Mouse (Mus musculus) heart, embryonic 10.5 days (tissue): ENCODE data around the gene Il17rc. TPM values are rescaled to one million over a fixed set of nuclear protein-coding genes. Genes with fewer than 3 reads are reported as not detected.

Source experiments
- DNase-seq: peaks from one replicate; pipeline ENCODE4 v3.0.0-alpha.2; 2017; ENCODE audit warnings: low spot score
- H3K27ac ChIP-seq: fragments of 300-500 bp; sonication (generic); 2 replicates; pipeline ENCODE4 v1.5.1; 2016; ENCODE audit warnings: mild to moderate bottlenecking
- H3K27me3 ChIP-seq: fragments of 300-500 bp; sonication (generic); 2 replicates; pipeline ENCODE4 v1.6.1; 2016; ENCODE audit warnings: mild to moderate bottlenecking; ENCODE audit not compliant: poor library complexity, insufficient read depth, severe bottlenecking
- H3K36me3 ChIP-seq: fragments of 300-500 bp; sonication (generic); 2 replicates; pipeline ENCODE4 v1.6.1; 2016; ENCODE audit warnings: mild to moderate bottlenecking, moderate library complexity
- H3K4me1 ChIP-seq: fragments of 300-500 bp; sonication (generic); 2 replicates; pipeline ENCODE4 v1.6.1; 2016; ENCODE audit warnings: mild to moderate bottlenecking
- H3K4me3 ChIP-seq: fragments of 300-500 bp; sonication (generic); 2 replicates; pipeline ENCODE4 v1.5.1; 2016; ENCODE audit warnings: mild to moderate bottlenecking, moderate library complexity
- H3K9me3 ChIP-seq: fragments of 300-500 bp; sonication (generic); 2 replicates; pipeline ENCODE4 v1.6.1; 2016; ENCODE audit warnings: mild to moderate bottlenecking, moderate library complexity
- WGBS: fragments of 180-500 bp; shearing (Covaris S2); methylation state at CpG from one replicate; pipeline ENCODE4 v1.1.7; 2016; 5-methylcytosine and 5-hydroxymethylcytosine counted together
- polyA plus RNA-seq: library from polyadenylated mRNA; unstranded; fragments of >200 nt; fragmentation: Nextera tagmentation; extraction: Ambion mirVana; gene quantifications from 2 replicates; pipeline ENCODE4 v1.2.1, GENCODE M21; 2016

The Il17rc gene
- polyA plus RNA-seq, 1 experiment from 2014 or later, result 4.5 TPM

GRCm38 (mm10) chr6:113483729-113484128 lies 12.5 kb downstream of the Il17rc start:
- WGBS, result 15% methylated on average over 10 of the region's 10 CpGs
- no peak for DNase-seq

GRCm38 (mm10) chr6:113487125-113487576 lies 15.9 kb downstream of the Il17rc start:
- H3K27me3 ChIP-seq, result peaks cover 7% of the 10 kb centered on the region
- H3K4me3 ChIP-seq, result no peak overlapping the region
- no peak overlapping the region for H3K27ac ChIP-seq
- H3K4me1 ChIP-seq, result peaks cover 17% of the 10 kb centered on the region
- no peak for DNase-seq
- 65% methylated on average over 7 of the region's 7 CpGs for WGBS
- H3K36me3 ChIP-seq, result peaks cover 48% of the 10 kb centered on the region
- no peaks in the 10 kb centered on the region for H3K9me3 ChIP-seq

More at GRCm38 (mm10) chr6:113483729-113484128, 12.5 kb downstream of the Il17rc start:
- H3K4me3 ChIP-seq, result peak overlapping the region; percentile 77
- H3K4me1 ChIP-seq, result peaks cover 29% of the 10 kb centered on the region
- peaks cover 41% of the 10 kb centered on the region for H3K27me3 ChIP-seq
- peak overlapping the region; percentile 93 for H3K27ac ChIP-seq
- peaks cover 17% of the 10 kb centered on the region for H3K36me3 ChIP-seq
- H3K9me3 ChIP-seq, result no peaks in the 10 kb centered on the region

- Histone ChIP-seq H3K9me3 (no peaks in the 10 kb centered on the region), H3K27me3 (peaks cover 12% of the 10 kb centered on the region; the same call in 1 of the 2 replicates), H3K4me3 (no peak overlapping the region), H3K4me1 (peaks cover 4% of the 10 kb centered on the region), H3K27ac (no peak overlapping the region), H3K36me3 (peaks cover 60% of the 10 kb centered on the region)
- WGBS, result 95% methylated on average over 14 of the region's 14 CpGs
- DNase-seq, result no peak
Measured at GRCm38 (mm10) chr6:113489410-113489809, 18.2 kb downstream of the Il17rc start.

GRCm38 (mm10) chr6:113492101-113492864 lies 21.1 kb downstream of the Il17rc start:
- Histone ChIP-seq H3K9me3 (no peaks in the 10 kb centered on the region), H3K4me1 (peaks cover 19% of the 10 kb centered on the region), H3K27me3 (peaks cover 41% of the 10 kb centered on the region), H3K27ac (no peak overlapping the region), H3K36me3 (peaks cover 58% of the 10 kb centered on the region), H3K4me3 (no peak overlapping the region)
- DNase-seq, result no peak
- 63% methylated on average over 24 of the region's 24 CpGs for WGBS

GRCm38 (mm10) chr6:113494258-113494788 lies 23.1 kb downstream of the Il17rc start:
- Histone ChIP-seq H3K27ac (peak overlapping the region; percentile 83), H3K27me3 (peaks cover 53% of the 10 kb centered on the region), H3K36me3 (peaks cover 38% of the 10 kb centered on the region), H3K4me1 (peaks cover 23% of the 10 kb centered on the region), H3K4me3 (peak overlapping the region; percentile 62), H3K9me3 (no peaks in the 10 kb centered on the region)
- WGBS, result under 1% methylated on average over 49 of the region's 54 CpGs
- peak; percentile 90 for DNase-seq

GRCm38 (mm10) chr6:113495071-113495675 lies 23.9 kb downstream of the Il17rc start:
- Histone ChIP-seq H3K27me3 (peaks cover 60% of the 10 kb centered on the region), H3K4me3 (peak overlapping the region; percentile 62), H3K36me3 (peaks cover 30% of the 10 kb centered on the region), H3K4me1 (peaks cover 23% of the 10 kb centered on the region), H3K9me3 (no peaks in the 10 kb centered on the region), H3K27ac (peak overlapping the region; percentile 83)
- WGBS, result 25% methylated on average over 28 of the region's 28 CpGs
- DNase-seq, result no peak

- 66% methylated on average over 6 of the region's 6 CpGs for WGBS
- H3K4me3 ChIP-seq, result no peak overlapping the region
- H3K36me3 ChIP-seq, result no peaks in the 10 kb centered on the region
- H3K9me3 ChIP-seq, result no peaks in the 10 kb centered on the region
- H3K4me1 ChIP-seq, result peaks cover 28% of the 10 kb centered on the region
- peaks cover 80% of the 10 kb centered on the region for H3K27me3 ChIP-seq
- DNase-seq, result no peak
- H3K27ac ChIP-seq, result no peak overlapping the region
Measured at GRCm38 (mm10) chr6:113499346-113499745, 28.1 kb downstream of the Il17rc start.

- WGBS, result 4% methylated on average over 32 of the region's 32 CpGs
- H3K9me3 ChIP-seq, result no peaks in the 10 kb centered on the region
- peaks cover 12% of the 10 kb centered on the region for H3K4me1 ChIP-seq
- H3K27ac ChIP-seq, result peak within 1 kb of the TSS; percentile 23; the same call in 1 of the 2 replicates
- H3K4me3 ChIP-seq, result peak within 1 kb of the TSS; percentile 56
- no peaks in the 10 kb centered on the region for H3K36me3 ChIP-seq
- no peak for DNase-seq
- peaks cover 58% of the 10 kb centered on the region for H3K27me3 ChIP-seq
Measured at GRCm38 (mm10) chr6:113501388-113502084, 30.3 kb downstream of the Il17rc start, which contains the start of gene Prrt3. Prrt3 (minus strand) TSS chr6:113501931.

GRCm38 (mm10) chr6:113502801-113503200 lies 31.6 kb downstream of the Il17rc start:
- Histone ChIP-seq H3K4me3 (no peak overlapping the region), H3K9me3 (no peaks in the 10 kb centered on the region), H3K4me1 (peaks cover 11% of the 10 kb centered on the region), H3K36me3 (no peaks in the 10 kb centered on the region), H3K27ac (no peak overlapping the region), H3K27me3 (peaks cover 45% of the 10 kb centered on the region)
- WGBS, result 74% methylated on average over 2 of the region's 2 CpGs
- DNase-seq, result no peak

GRCm38 (mm10) chr6:113505689-113506088 lies 34.5 kb downstream of the Il17rc start:
- Histone ChIP-seq H3K9me3 (no peaks in the 10 kb centered on the region), H3K27me3 (peaks cover 26% of the 10 kb centered on the region), H3K4me3 (no peak overlapping the region), H3K27ac (no peak overlapping the region), H3K36me3 (no peaks in the 10 kb centered on the region), H3K4me1 (peaks cover 13% of the 10 kb centered on the region)
- DNase-seq, result no peak
- 76% methylated on average over 1 of the region's 1 CpGs for WGBS

GRCm38 (mm10) chr6:113507130-113507529 lies 35.9 kb downstream of the Il17rc start:
- Histone ChIP-seq H3K4me3 (no peak overlapping the region), H3K36me3 (peaks cover 6% of the 10 kb centered on the region; the same call in 1 of the 2 replicates), H3K27me3 (peaks cover 11% of the 10 kb centered on the region), H3K27ac (no peak overlapping the region), H3K9me3 (no peaks in the 10 kb centered on the region), H3K4me1 (peaks cover 5% of the 10 kb centered on the region; the same call in 1 of the 2 replicates)
- DNase-seq, result no peak

- no peak overlapping the region for H3K4me3 ChIP-seq
- WGBS, result 59% methylated on average over 7 of the region's 7 CpGs
- H3K4me1 ChIP-seq, result peaks cover 5% of the 10 kb centered on the region; the same call in 1 of the 2 replicates
- H3K36me3 ChIP-seq, result peaks cover 19% of the 10 kb centered on the region
- H3K27ac ChIP-seq, result no peak overlapping the region
- no peaks in the 10 kb centered on the region for H3K27me3 ChIP-seq
- H3K9me3 ChIP-seq, result no peaks in the 10 kb centered on the region
- no peak for DNase-seq
Measured at GRCm38 (mm10) chr6:113508272-113508946, 37.2 kb downstream of the Il17rc start.
